Mouse (Mus musculus): ENCODE data around the gene Psmc6. TPM values are rescaled to one million over a fixed set of nuclear protein-coding genes. Genes with fewer than 3 reads are reported as not detected.

Gene Psmc6
- total and polyA plus RNA-seq, 3 experiments, result 125 to 270 (median 208) TPM

DNA sequence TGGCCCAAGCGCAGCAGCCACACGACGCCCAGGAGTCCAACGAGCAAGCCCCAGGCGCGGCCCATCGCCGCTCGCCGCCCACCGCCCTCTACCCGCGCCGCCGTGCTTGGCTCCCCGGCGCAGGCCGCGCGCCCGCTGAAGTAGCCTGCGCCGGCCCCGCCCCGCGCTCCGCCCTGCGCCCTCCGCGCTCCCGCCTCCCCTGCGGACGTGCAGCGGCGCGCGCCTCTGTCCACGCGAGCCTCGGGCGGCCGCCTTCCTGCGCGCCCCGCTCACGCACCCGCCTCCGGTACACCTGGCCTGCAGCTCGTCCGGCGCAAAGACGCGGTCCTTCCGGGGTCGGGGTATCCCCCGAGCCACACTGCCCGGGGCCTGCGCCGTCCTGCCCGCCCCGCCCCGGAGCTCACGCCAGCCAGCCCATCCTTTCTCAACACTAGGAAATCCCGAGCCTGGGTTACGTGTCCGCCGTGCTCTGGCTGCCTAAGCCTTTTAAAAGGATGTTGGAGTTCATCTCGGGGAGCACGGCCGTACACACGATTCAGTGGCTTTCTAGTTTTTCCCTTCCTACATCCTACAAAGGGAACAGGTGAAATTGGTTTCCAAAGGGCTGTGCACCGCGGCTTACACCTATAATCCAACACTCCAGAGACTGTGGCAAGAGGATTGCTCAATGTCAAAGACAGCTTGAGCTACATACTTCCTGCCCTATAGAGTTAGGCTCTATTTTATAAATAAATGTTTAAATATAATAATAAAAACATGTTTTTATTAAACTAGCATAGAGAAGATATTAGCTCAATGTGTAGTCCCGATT, 11.0 kb upstream of the Psmc6 start, which contains the start of gene Ero1l (continued):
- TF ChIP-seq BHLHE40 (IDR thresholded peaks at IDR 0.05; ENCODE audit: borderline replicate concordance, low read depth, low read length) (no peak), CHD1 (IDR thresholded peaks at IDR 0.05; ENCODE audit: low read depth, low read length) (0 out of 2 replicates have a peak, but pooled peaks have one; percentile 41), SIN3A (IDR thresholded peaks at IDR 0.05; ENCODE audit: low read length) (peak; percentile 38), RAD21 (IDR thresholded peaks at IDR 0.05; ENCODE audit: low read depth, low read length) (no peak)

DNA sequence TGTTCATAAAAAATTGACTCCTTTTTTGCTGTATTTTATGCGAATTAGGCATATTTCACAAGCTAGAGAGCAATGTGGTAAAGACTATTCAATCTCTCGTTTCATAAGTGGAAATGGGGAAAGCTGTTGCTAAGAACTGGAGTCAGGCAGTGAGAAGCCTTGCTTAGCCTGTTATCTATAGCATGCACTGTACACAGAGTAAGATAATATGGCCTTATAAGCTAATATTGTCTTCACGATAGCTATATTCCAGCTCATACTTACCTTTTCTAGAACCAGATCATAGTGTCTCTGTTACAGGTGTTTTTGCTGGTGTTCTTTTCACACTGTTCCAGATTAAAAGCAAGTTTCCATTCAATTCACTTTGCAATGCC, 10.4 kb upstream of the Psmc6 start:
- no peak for TF ChIP-seq UBTF (IDR thresholded peaks at IDR 0.05; ENCODE audit: borderline replicate concordance, insufficient read depth, low read depth, low read length)
- peak; percentile 82 for TF ChIP-seq ETS1 (IDR thresholded peaks at IDR 0.05; ENCODE audit: low read depth, low read length)
- no peak for TF ChIP-seq RAD21 (IDR thresholded peaks at IDR 0.05; ENCODE audit: low read depth, low read length)
- no peak for TF ChIP-seq CTCF (IDR thresholded peaks at IDR 0.05 in 2 of 3, conservative IDR thresholded peaks at IDR 0.05 in 1 of 3; ENCODE audit: control insufficient read depth in 1 of 3, insufficient read depth in 1 of 3, low read depth in 2 of 3, low read length in 3 of 3, poor library complexity in 1 of 3, severe bottlenecking in 1 of 3)
- TF ChIP-seq EP300 (IDR thresholded peaks at IDR 0.05; ENCODE audit: low read depth in 1 of 2, low read length in 2 of 2), result peak; percentile 86 to 89
- TF ChIP-seq GATA1 (IDR thresholded peaks at IDR 0.05; ENCODE audit: low read depth, low read length), result peak; percentile 98
- no peak for TF ChIP-seq USF2 (IDR thresholded peaks at IDR 0.05; ENCODE audit: borderline replicate concordance in 1 of 2, insufficient read depth in 1 of 2, low read depth in 1 of 2, low read length in 2 of 2)
- TF ChIP-seq ELF1 (IDR thresholded peaks at IDR 0.05; ENCODE audit: low read depth, low read length), result no peak
- TF ChIP-seq ZNF384 (IDR thresholded peaks at IDR 0.05; ENCODE audit: low read depth, low read length), result no peak
- 0 out of 2 replicates have a peak, but pooled peaks have one; percentile 36 for TF ChIP-seq MXI1 (IDR thresholded peaks at IDR 0.05; ENCODE audit: low read depth, low read length)
- peak; percentile 58; the same call in 1 of the 2 replicates for TF ChIP-seq TBP (IDR thresholded peaks at IDR 0.05; ENCODE audit: low read depth, low read length)
- peak; percentile 82; the same call in 1 of the 2 replicates for TF ChIP-seq RCOR1 (IDR thresholded peaks at IDR 0.05; ENCODE audit: low read depth, low read length)
- no peak for TF ChIP-seq SMC3 (IDR thresholded peaks at IDR 0.05; ENCODE audit: low read depth, low read length)
- peak; percentile 91 for TF ChIP-seq TCF12 (IDR thresholded peaks at IDR 0.05; ENCODE audit: low read depth, low read length)
- TF ChIP-seq TAL1 (IDR thresholded peaks at IDR 0.05; ENCODE audit: low read length), result peak; percentile 76
- TF ChIP-seq CHD1 (IDR thresholded peaks at IDR 0.05; ENCODE audit: low read depth, low read length), result peak; percentile 51; the same call in 1 of the 2 replicates
- TF ChIP-seq BHLHE40 (IDR thresholded peaks at IDR 0.05; ENCODE audit: borderline replicate concordance, low read depth, low read length), result no peak
- TF ChIP-seq ZC3H11A (IDR thresholded peaks at IDR 0.05; ENCODE audit: low read depth, low read length), result no peak
- TF ChIP-seq SIN3A (IDR thresholded peaks at IDR 0.05; ENCODE audit: low read length), result peak; percentile 79
- TF ChIP-seq GABPA (IDR thresholded peaks at IDR 0.05; ENCODE audit: low read depth, low read length), result no peak
- no peaks in the 10 kb centered on the region for H3K27me3 ChIP-seq (ENCODE audit: control insufficient read depth in 1 of 2, insufficient read depth in 2 of 2, low read length in 2 of 2)
- H3K27ac ChIP-seq (ENCODE audit: control insufficient read depth, low read depth, low read length), result peak overlapping the region; percentile 82
- peaks cover 0 to 49% of the 10 kb centered on the region in 2 experiments; a peak in 3 of 4 replicates for H3K36me3 ChIP-seq (ENCODE audit: control insufficient read depth in 1 of 2, insufficient read depth in 2 of 2, low read length in 2 of 2)
- H3K4me3 ChIP-seq (ENCODE audit: control insufficient read depth in 1 of 2, insufficient read depth in 1 of 2, low read depth in 2 of 2, low read length in 2 of 2), result peak overlapping the region; percentile 10 to 70
- H3K9me3 ChIP-seq (replicated peaks; ENCODE audit: insufficient read depth, low read length), result no peaks in the 10 kb centered on the region
- H3K79me2 ChIP-seq (ENCODE audit: control insufficient read depth, insufficient read depth, low read length, poor library complexity), result peaks cover 40% of the 10 kb centered on the region
- DNase-seq (ENCODE audit: low read depth, low spot score), result peak; percentile 81
- peaks cover 26 to 30% of the 10 kb centered on the region in 2 experiments for H3K4me1 ChIP-seq (ENCODE audit: control insufficient read depth in 1 of 2, insufficient read depth in 2 of 2, low read length in 2 of 2)
- peak overlapping the region; percentile 88 for H3K9ac ChIP-seq (ENCODE audit: control insufficient read depth, low read depth, low read length, poor library complexity, severe bottlenecking)
